Mouse (Mus musculus): ENCODE measurements around the gene Ceacam1. TPM values are rescaled to one million over a fixed set of nuclear protein-coding genes. Genes with fewer than 3 reads are reported as not detected.
A peak's percentile ranks its signal among the peaks of the same experiment; 100 is the strongest.
"Not testable (repeated sequence)": the region's sequence is repeated elsewhere in the genome, so short reads cannot be mapped to it uniquely, and the experiment has no call there.

Gene Ceacam1
- total RNA-seq (2021), result 10 to 100 TPM; 12.0 to 15.8 TPM

DNA sequence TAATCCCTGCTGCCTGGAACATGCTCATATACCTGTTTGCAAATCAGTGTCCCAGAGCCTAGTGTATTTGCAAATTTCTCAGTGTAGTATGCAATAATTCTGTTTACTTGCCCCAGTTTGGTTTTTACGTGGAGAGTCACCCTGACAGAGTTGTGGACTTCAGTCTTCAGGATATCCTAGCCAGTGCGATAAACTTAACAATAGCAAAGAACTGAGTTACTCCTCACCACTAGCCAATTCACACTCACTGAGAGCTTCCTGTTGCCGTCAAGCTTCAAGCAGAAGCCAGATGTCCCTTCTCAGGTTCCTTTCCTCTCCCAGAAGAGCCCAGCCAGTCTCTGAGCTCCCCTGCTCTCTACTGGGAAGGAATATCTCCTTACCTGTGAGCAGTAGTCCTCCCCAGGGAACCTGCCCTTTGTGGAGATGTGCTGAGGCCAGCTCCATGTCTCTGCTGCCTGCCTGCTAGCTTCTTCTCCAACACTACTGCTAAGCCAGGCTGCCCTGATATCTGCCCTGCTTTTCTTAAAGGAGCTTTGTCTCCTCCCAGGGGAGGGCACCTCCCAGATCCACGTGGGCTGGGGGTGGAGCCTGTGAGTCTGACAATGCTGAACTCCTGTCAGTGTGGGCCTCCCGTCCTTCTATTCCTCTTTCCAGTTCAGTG, at the start of gene Ceacam1:
Ceacam1 (minus strand) TSS at position 513 of the 661 bp plus-strand sequence.
- peak; percentile 48 to 56 for DNase-seq
- intact Hi-C loops (cut with DNase I), result not testable (repeated sequence)

DNA sequence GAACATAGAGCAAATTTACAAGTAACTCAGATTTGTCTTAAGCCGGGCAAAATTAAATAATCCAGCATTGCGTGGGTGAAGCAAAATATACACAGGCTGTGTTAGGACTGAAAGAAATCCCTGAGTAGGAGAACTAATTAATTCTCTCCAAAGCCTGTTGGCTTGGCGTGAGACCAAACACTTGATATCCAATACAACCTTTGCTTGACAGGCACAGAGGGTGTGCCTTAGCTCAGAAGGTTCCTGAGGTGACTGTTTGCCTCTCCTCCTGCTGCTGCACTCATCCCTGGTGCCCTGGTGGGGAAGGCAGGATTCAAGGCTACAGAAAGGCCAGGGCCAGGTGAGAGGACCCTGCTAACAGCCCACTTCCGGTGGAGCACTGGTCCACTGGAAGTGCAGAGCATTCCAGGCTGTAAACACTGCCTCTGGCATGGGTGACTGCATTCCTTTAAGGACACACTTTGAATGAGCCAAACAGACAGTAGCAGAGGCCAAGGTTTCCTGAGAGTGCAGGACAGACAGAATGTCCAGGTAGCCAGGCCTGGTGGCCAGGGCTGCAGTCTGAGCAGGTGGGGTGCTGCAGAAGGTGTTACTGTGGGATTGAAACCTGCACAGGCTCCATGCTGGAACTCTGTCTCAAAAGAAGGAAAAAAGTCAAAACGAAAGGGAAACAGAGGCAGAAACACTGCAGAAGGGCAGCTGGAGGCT, 38.8 kb upstream of the Ceacam1 start:
- intact Hi-C loops (cut with DNase I); DNase-seq: not testable (repeated sequence)

DNA sequence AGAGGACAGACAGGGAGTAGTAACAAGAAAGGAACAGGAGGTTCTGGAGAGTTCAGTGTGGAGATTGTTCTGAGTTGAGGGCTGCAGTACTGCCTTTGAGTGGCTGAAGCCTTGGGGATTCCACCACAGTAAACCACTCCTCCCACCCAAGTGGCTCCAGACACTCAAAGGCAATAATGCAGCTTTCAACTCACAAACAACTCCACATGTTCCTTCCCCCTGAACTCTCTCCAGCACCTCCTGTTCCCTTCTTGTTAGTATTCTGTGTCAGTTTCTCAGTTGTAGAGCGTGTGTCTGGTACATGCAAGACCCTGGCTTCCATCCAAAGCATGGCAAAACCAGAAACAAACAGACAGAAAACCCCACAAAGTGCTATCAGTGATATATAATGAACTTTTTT, 38.3 kb upstream of the Ceacam1 start:
- intact Hi-C loops (cut with DNase I); DNase-seq: not testable (repeated sequence)

DNA sequence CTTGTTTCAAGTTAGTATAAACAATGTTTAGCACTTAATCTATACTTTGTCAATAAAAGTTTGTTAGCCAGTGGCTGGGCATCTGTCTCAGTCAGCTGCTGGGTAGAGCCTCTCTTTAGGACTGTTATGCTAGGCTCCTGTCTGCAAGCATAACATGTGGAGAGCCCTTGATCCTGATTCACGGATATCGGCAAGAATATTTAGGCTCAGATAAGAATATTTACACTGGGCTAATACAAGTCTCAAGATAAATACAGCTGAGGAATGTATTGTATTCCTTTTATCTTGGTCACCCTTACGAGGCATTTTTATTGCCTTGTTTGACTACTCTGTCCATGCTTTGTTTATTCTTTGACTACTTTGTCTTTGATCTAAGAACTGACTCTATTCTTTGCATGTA, 32.5 kb upstream of the Ceacam1 start:
- no peak for DNase-seq
- intact Hi-C loops (cut with DNase I), result no loop called here

DNA sequence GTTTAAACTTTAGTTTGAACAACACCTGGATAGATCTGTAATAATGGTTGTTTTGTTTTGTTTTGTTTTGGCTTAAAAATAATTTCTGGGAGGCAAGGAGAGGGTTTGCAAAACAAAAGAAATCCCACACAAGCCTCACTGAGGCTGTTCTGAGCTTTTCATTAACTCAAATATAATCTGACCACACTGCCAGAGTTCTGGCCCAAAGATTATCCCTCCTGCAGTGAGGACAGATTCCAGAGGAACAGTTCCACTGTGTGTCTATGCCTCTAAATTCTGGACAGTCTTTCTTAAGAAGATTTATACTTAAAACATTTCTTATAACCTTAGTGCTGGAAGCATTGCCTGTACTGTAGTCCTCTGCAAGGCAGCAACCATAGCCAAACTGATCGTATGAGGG, 17.2 kb upstream of the Ceacam1 start:
- no peak for DNase-seq
- intact Hi-C loops (cut with DNase I), result no loop called here

DNA sequence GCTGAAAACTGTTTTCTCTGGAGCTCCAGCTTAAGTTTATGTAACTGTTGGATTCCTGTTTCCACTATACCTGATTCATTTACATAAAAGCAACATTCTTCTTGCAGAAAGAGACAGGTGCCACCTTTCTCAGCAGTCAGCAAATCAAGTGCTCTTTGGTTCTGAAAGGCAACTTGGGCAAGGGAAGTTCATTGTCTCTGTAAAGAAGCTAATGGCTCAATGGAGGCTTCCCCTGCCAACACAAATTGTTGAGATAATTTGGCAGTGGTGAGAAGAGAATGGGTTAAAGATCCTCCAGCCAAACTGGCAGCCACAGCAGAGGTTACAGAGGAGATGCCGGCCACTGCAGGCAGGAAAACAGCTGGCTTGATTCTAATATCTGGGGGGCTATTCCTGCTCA, 13.3 kb upstream of the Ceacam1 start:
- DNase-seq; intact Hi-C loops (cut with DNase I): not testable (repeated sequence)

DNA sequence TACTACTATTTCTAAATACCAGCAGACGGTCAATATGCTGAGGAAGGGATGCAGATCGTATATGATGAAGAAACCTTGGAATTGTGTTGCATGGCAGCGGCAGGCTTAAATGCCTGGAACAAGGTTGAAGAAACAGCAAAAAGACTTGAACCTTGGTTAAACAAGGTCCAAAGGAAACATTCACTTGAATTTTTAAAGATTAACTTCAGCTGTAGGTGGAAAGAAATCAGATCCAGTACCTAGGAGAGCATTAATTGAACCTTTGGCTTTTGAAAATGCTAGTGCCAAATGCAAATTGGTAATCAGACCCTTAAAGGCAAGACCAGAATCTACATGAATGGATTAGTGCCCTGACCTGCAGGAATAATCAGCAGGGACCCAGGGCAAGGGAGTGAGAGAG, 12.0 kb upstream of the Ceacam1 start:
- DNase-seq; intact Hi-C loops (cut with DNase I): not testable (repeated sequence)

DNA sequence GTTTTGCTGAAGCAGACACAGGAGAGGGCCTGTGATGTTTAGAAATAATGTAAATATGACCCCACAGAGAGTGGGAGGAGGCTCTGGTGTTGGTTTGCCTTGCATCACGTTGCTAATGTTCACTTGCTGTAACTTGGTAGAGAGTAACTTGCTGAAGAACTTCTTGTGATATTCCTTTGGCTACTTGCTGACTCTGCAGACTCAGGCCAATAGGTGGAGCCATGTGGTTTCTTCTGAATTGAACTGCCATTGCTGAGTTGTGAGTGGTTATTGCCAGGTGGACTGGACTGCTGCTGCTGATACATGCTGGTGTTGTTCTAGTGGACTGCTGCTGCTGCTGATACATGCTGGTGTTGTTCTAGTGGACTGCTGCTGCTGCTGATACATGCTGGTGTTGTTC, 8.8 kb upstream of the Ceacam1 start:
- intact Hi-C loops (cut with DNase I), result loop anchor here (1.0 to 2.0 kb wide), 2 partner anchors 55 to 113 kb away; no protein-coding TSS in a partner anchor
- peak; percentile 27 to 50 for DNase-seq

DNA sequence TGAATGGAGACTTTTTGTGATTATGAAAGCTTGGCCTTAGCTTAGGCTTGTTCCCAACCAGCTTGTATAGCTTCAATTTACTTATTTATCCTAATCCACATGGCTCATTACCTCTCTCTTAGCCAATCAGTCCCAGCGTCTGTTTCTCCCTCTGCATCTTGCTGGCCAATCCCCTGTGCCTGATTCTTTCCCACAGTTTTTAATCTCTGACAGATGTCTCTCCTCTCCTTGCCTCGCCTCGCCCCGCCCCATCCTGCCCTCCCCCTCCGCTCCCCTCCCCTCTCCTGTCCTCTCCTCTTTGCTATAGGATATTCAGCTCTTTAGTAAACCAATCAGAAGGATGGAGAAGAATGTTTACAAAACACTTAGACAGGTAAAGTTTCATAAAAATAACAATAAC, 7.7 kb upstream of the Ceacam1 start:
- intact Hi-C loops (cut with DNase I), result no loop called here
- no peak for DNase-seq

DNA sequence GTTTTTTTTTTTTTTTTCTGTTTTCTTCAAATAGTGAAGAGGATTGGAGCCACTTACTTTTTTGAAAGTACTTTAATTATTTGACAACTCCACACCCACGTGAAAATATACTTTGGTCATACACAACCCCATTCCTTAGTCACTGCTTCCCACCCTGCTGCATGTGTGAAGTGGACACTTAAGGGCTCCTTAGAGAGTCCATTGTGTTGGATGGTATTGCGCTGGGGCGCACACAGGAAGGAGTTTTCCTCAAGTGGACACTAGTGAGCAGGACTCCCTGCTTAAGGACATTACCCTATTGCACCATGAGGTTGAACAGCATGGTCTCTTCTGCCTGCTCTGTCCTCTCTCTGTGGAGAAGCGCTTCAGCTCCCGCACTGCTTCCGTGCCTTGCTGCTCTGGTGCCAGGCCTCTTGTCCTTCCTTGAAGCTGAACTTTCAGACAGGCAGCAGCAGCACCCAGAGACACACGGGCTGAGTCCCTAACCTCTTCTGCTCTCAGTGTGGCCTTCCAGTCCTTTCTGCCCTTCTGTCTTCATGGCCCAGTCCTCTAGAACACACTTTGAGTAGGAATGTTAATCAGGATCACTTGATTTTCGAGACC, 5.8 kb upstream of the Ceacam1 start:
- intact Hi-C loops (cut with DNase I), result no loop called here
- no peak for DNase-seq

DNA sequence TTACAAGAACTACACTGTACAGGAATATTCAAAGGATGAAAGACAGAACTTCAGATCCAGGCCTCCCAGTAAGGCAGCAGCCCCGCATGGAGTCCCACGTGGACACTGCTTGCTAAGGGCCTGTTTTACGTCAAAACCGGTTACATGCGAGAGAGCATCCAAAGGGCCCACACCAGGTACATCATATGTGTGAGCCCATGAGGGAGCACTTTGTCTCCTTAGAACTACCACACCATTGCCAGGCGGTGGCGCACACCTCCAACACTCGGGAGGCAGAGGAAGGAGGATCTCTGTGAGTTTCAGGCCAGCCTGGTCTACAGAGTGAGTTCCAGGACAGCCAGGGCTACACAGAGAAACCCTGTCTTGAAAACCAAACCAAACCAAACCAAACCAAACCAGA, 3.4 kb upstream of the Ceacam1 start:
- intact Hi-C loops (cut with DNase I); DNase-seq: not testable (repeated sequence)

DNA sequence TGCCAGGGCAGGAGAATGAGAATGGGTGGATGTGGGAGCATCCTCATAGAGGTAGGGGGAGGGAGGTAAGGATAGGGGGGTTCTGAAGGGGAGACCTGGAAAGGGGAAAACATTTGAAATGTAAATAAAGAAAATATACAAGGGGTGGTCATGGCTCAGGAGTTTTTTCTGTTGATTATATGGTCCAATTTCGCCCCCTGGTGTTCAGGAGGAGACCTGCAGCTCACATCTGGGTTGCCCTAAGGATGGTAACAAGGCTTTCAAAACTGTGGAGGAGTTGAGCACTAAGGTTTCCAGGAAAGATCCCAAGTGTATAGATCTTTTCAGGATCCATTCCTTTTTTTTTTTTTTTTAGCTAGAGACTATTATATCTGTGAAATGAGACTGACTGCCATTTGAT, 2.0 kb upstream of the Ceacam1 start:
- intact Hi-C loops (cut with DNase I), result loop anchor here (1.0 to 2.0 kb wide), 2 partner anchors 55 to 61 kb away; no protein-coding TSS in a partner anchor
- peak; percentile 45 to 56 for DNase-seq

DNA sequence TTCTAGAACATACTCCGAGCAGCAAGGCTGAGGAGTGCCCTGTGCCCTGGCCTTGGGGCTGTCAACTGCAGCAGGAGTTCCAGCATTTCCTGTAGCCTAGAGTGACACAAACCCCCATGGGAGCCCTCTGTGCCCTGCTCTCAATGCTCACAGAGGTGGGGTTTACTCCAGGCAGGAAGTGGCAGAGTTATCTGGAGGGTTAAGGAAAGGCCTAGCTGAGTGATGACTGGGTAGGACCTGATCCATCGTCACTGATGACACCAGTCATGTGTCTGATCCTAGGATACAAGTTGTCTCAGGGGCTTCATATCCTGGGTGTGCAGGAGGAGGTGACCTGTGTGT, 320 bp upstream of the Ceacam1 start:
- not testable (repeated sequence) for DNase-seq
- intact Hi-C loops (cut with DNase I), result loop anchor here (2.0 kb wide), 1 partner anchor 63 kb away; no protein-coding TSS in a partner anchor

DNA sequence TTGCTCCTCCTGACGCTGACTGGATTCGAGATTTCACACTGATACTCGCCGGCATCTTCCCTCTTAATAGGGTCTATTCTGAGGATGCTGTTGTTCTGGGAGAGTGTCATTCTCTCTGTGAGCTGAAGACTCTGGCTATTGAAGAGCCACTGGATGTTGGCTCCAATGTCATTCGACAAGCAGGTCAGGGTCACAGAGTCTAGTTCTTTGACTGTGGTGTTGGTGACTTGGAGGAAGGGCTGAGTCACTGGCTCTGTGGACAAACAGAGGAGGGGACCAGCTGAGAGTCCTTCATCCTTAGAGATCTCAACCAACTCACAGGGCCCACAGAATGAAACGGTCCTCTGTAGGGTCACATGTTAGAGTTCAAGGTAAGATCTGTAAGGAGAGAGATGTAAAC, 5.6 kb downstream of the Ceacam1 start:
- intact Hi-C loops (cut with DNase I), result not testable (repeated sequence)

DNA sequence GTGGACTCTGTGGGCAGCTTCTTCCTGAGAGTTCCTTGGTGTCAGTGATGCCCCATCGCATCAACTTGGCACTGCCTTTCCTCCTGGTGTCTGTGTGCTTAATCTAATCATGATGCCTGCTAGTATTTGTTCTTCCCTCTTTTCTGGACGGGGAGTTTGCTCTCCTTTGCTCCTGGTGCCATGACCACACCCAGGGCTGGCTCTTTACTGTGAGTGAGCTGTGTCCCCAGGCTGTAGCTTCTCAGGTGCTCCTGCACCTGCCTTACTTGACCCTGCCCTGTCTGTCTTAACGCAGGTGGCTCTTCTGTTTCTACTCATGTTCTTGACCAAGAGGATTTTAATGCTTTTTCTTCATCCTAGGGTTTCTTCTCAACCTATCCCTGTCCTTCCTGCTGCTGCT, 11.8 kb downstream of the Ceacam1 start:
- intact Hi-C loops (cut with DNase I); DNase-seq: not testable (repeated sequence)

More for the DNA sequence above, 5.6 kb downstream of the Ceacam1 start:
- not testable (repeated sequence) for DNase-seq

DNA sequence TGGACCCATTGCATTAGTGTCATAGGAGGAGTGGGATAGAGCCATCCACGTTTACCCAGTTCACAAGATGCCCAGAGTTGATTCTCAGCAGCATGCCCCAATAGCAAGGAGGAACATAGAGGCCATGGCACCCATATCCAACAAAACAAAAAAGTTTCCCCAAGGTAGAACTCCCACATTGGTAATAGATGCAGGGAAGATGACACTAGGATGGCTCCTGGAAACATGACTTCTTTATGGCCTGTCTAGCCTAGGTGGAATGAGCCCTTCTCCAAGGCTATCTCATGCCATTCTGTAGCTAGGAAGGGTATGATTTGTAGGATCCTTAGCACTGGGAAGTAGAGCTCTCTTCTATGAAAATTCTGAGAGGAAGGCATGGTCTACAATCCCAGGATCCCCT, 12.4 kb downstream of the Ceacam1 start:
- DNase-seq, result no peak

DNA sequence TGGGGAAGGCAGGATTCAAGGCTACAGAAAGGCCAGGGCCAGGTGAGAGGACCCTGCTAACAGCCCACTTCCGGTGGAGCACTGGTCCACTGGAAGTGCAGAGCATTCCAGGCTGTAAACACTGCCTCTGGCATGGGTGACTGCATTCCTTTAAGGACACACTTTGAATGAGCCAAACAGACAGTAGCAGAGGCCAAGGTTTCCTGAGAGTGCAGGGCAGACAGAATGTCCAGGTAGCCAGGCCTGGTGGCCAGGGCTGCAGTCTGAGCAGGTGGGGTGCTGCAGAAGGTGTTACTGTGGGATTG, 15.4 kb downstream of the Ceacam1 start:
- DNase-seq; intact Hi-C loops (cut with DNase I): not testable (repeated sequence)

More for the DNA sequence above, 12.4 kb downstream of the Ceacam1 start:
- intact Hi-C loops (cut with DNase I), result no loop called here

DNA sequence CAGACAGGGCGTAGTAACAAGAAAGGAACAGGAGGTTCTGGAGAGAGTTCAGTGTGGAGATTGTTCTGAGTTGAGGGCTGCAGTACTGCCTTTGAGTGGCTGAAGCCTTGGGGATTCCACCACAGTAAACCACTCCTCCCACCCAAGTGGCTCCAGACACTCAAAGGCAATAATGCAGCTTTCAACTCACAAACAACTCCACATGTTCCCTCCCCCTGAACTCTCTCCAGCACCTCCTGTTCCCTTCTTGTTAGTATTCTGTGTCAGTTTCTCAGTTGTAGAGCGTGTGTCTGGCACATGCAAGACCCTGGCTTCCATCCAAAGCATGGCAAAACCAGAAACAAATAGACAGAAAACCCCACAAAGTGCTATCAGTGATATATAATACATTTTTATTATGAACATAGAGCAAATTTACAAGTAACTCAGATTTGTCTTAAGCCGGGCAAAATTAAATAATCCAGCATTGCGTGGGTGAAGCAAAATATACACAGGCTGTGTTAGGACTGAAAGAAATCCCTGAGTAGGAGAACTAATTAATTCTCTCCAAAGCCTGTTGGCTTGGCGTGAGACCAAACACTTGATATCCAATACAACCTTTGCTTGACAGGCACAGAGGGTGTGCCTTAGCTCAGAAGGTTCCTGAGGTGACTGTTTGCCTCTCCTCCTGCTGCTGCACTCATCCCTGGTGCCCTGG, 15.9 kb downstream of the Ceacam1 start:
- intact Hi-C loops (cut with DNase I); DNase-seq: not testable (repeated sequence)

DNA sequence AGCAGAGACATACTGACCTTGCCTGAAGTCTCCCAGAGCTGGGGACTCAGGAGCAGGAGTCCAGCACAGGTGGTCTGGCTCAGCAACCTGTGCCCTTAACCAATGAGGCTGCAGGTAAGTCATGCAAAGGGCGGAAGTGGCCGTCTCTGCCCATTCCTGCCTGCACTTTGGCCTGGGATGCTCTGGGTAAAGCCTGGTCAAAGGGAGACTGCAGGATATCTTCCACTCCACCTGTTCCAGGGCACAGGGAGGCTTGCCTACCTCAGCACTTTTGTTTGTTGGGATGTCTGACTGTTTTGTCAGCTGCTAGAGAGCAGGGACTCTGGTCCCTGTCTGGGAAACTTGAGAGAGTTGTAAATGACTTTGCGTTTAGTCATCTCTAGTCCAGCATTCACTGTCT, 25.3 kb downstream of the Ceacam1 start:
- DNase-seq, result no peak
- intact Hi-C loops (cut with DNase I), result no loop called here

DNA sequence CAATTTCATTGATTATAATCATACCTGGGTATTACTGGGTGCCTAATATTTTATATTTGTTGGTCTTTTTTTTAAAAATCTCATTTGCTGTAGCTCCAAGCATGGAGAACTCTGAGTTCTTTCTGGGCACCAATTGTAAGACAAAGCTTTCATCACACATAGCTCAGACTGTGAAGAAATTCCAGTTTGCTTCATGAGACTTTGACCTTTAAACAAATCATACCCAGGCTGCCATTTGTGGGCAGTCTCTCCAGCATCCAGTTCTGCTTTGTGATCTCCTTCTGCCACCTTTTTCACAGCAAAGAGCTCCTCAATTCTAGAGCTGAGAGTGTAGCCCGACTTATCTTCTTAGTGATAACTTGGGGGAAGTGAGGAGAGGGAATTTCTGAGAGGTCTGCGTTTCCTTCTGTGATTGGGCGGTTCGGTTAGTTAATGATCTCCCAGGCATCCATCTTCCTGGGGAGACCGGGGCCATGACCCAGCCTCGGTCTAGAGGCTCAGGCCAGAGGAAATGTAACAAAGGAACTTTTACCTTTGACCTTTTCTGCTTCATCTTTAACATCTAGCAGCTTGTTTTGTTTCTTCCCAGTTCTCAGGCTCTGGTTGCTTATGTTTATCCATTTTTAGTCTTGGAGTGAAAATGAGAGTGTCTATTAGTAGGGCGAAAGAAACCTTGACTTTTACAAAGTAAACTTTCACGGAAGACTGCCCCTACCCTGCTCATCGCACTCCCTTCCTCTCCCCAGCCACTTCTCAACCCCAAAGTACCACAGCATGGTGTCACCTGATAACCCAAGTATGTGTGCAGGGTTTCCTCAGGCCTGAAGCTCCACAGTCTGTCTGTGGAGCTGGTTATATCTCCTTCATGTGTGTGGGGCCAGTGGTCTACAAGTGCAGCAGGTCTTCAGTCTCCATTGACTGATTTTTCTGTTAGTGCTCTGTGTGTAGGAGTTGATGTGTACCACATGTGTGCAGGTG, 27.2 kb downstream of the Ceacam1 start:
- intact Hi-C loops (cut with DNase I), result no loop called here
- DNase-seq, result no peak
